Mouse (Mus musculus) cerebellum, adult 2 months (tissue): ENCODE results near the gene Myod1.

Source experiments
- CTCF ChIP-seq: fragments of 200-500 bp; IDR thresholded peaks from 2 replicates; pipeline ENCODE4 v1.5.1; 2011; ENCODE audit warnings: low read depth, mild to moderate bottlenecking, control low read depth, low read length, moderate library complexity, borderline replicate concordance; ENCODE audit not compliant: insufficient read depth
- POLR2A ChIP-seq: fragments of 200-500 bp; IDR thresholded peaks from 2 replicates; pipeline ENCODE4 v1.6.1; 2011; ENCODE audit warnings: low read length, control low read depth, borderline replicate concordance; ENCODE audit not compliant: insufficient read depth

DNA sequence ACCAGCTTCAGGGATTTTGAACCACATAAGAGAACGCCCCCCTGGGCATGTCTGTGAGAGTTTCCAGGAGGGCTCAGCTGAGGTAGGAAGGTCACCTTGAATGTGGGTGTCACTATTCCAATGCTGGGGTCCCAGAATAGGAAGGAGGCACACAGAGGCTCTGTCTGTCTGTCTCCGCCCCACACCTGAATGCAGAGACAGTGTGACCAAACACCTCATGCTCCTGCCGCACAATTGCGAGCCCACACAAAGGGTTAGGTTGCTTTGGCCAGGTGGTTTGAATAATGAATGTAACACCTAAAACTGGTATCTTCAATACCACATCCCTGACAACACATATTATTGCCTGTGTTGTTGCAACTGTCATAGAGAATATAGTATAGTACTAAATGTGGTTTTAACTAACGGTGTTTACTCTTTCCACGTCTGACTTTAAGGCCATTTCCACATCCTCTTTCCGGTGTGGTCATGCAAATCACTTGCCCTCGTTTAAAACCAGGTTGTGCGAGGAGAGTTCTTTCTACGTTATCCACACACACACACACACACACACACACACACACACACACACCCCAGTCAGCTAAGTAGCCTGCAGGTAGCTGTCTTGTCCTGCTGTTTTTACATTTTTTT lies 13.3 kb downstream of the Myod1 start:
- TF ChIP-seq CTCF (no peak), POLR2A (no peak)
